Mouse (Mus musculus): ENCODE results near the gene Rnf32.

Gene Rnf32

GRCm38 (mm10) chr5:29195570-29196263 is at the start of gene Rnf32:
TSS of gene Rnf32 (plus strand) at chr5:29195992.
- peak; percentile 84 for DNase-seq (ENCODE audit: low spot score)

GRCm38 (mm10) chr5:29150146-29150545 is 45.6 kb upstream of the Rnf32 start:
- DNase-seq (ENCODE audit: low spot score) = peak; percentile 5

GRCm38 (mm10) chr5:29159849-29160248 is 35.9 kb upstream of the Rnf32 start:
- no peak for DNase-seq (ENCODE audit: low spot score)

GRCm38 (mm10) chr5:29166947-29167346 is 28.8 kb upstream of the Rnf32 start:
- no peak for DNase-seq (ENCODE audit: low spot score)

GRCm38 (mm10) chr5:29170193-29170592 is 25.6 kb upstream of the Rnf32 start:
- no peak for DNase-seq (ENCODE audit: low spot score)

- DNase-seq (ENCODE audit: low spot score) = no peak
These were observed 24.6 kb upstream of the Rnf32 start for GRCm38 (mm10) chr5:29171165-29171564.

- no peak for DNase-seq (ENCODE audit: low spot score)
These were observed 9.0 kb upstream of the Rnf32 start for GRCm38 (mm10) chr5:29186798-29187197.

- no peak for DNase-seq (ENCODE audit: low spot score)
These were observed 592 bp upstream of the Rnf32 start for GRCm38 (mm10) chr5:29195231-29195569.

- no peak for DNase-seq (ENCODE audit: low spot score)
These were observed 469 bp downstream of the Rnf32 start for GRCm38 (mm10) chr5:29196264-29196658.

- DNase-seq (ENCODE audit: low spot score) = no peak
These were observed 1.4 kb downstream of the Rnf32 start for GRCm38 (mm10) chr5:29197187-29197586.

GRCm38 (mm10) chr5:29198960-29199488 is 3.2 kb downstream of the Rnf32 start:
- no peak for DNase-seq (ENCODE audit: low spot score)

- no peak for DNase-seq (ENCODE audit: low spot score)
These were observed 4.1 kb downstream of the Rnf32 start for GRCm38 (mm10) chr5:29199868-29200267.

- no peak for DNase-seq (ENCODE audit: low spot score)
These were observed 9.9 kb downstream of the Rnf32 start for GRCm38 (mm10) chr5:29205690-29206089.

- no peak for DNase-seq (ENCODE audit: low spot score)
These were observed 16.3 kb downstream of the Rnf32 start for GRCm38 (mm10) chr5:29211980-29212555.

GRCm38 (mm10) chr5:29217997-29218396 is 22.2 kb downstream of the Rnf32 start:
- DNase-seq (ENCODE audit: low spot score) = no peak

- DNase-seq (ENCODE audit: low spot score) = no peak
These were observed 28.3 kb downstream of the Rnf32 start for GRCm38 (mm10) chr5:29224089-29224488.

GRCm38 (mm10) chr5:29230481-29230880 is 34.7 kb downstream of the Rnf32 start:
- no peak for DNase-seq (ENCODE audit: low spot score)

GRCm38 (mm10) chr5:29238379-29238778 is 42.6 kb downstream of the Rnf32 start:
- no peak for DNase-seq (ENCODE audit: low spot score)

- DNase-seq (ENCODE audit: low spot score) = no peak
These were observed 49.0 kb downstream of the Rnf32 start for GRCm38 (mm10) chr5:29244769-29245168.

- DNase-seq (ENCODE audit: low spot score) = no peak
These were observed 55.2 kb downstream of the Rnf32 start for GRCm38 (mm10) chr5:29250795-29251495.

GRCm38 (mm10) chr5:29251496-29251873 is 55.7 kb downstream of the Rnf32 start:
- no peak for DNase-seq (ENCODE audit: low spot score)

GRCm38 (mm10) chr5:29253876-29254275 is 58.1 kb downstream of the Rnf32 start:
- DNase-seq (ENCODE audit: low spot score) = no peak

GRCm38 (mm10) chr5:29270879-29271278 is 75.1 kb downstream of the Rnf32 start:
- DNase-seq (ENCODE audit: low spot score) = no peak

Measured in ovary, postnatal 36 days (tissue).